Mouse (Mus musculus) limb, embryonic 13.5 days (tissue): Measurements from ENCODE around the gene Tomm20. TPM values are rescaled to one million over a fixed set of nuclear protein-coding genes. Genes with fewer than 3 reads are reported as not detected.

Source experiments
- ATAC-seq: fragments of 200-750 bp; cut with Nextera tagmentation; 2 replicates; pipeline ENCODE4 v1.8.0; 2017; ENCODE audit warnings: low read depth, moderate number of reproducible peaks, moderate TSS enrichment; ENCODE audit not compliant: low FRiP score
- H3K27ac ChIP-seq: fragments of 300-500 bp; sonication (generic); 2 replicates; pipeline ENCODE4 v1.5.1; 2015; ENCODE audit warnings: inconsistent platforms, mild to moderate bottlenecking, moderate library complexity
- H3K27me3 ChIP-seq: fragments of 300-500 bp; sonication (generic); 2 replicates; pipeline ENCODE4 v1.6.1; 2015; ENCODE audit warnings: mild to moderate bottlenecking, inconsistent platforms
- H3K36me3 ChIP-seq: fragments of 300-500 bp; sonication (generic); 2 replicates; pipeline ENCODE4 v1.6.1; 2015; ENCODE audit warnings: inconsistent platforms, mild to moderate bottlenecking, moderate library complexity
- H3K4me1 ChIP-seq: fragments of 300-500 bp; sonication (generic); 2 replicates; pipeline ENCODE4 v1.6.1; 2015; ENCODE audit warnings: inconsistent platforms
- H3K4me2 ChIP-seq: fragments of 300-500 bp; sonication (generic); replicated peaks from 2 replicates; pipeline ENCODE4 v1.6.1; 2015; ENCODE audit warnings: inconsistent platforms, mild to moderate bottlenecking, moderate library complexity
- H3K4me3 ChIP-seq: fragments of 300-500 bp; sonication (generic); 2 replicates; pipeline ENCODE4 v1.5.1; 2015; ENCODE audit warnings: moderate library complexity, mild to moderate bottlenecking, inconsistent platforms
- H3K9ac ChIP-seq: fragments of 300-500 bp; sonication (generic); 2 replicates; pipeline ENCODE4 v1.6.1; 2015; ENCODE audit warnings: mild to moderate bottlenecking, inconsistent platforms
- H3K9me3 ChIP-seq: fragments of 300-500 bp; sonication (generic); 2 replicates; pipeline ENCODE4 v1.6.1; 2016; ENCODE audit warnings: inconsistent platforms
- WGBS: fragments of 180-500 bp; shearing (Covaris S2); methylation state at CpG from one replicate; pipeline ENCODE4 v1.1.7; 2015; 5-methylcytosine and 5-hydroxymethylcytosine counted together
- polyA plus RNA-seq: library from polyadenylated mRNA; unstranded; fragments of >200 nt; fragmentation: Nextera tagmentation; extraction: Ambion mirVana; gene quantifications from 2 replicates; pipeline ENCODE4 v1.2.1, GENCODE M21; 2015

Gene Tomm20
- polyA plus RNA-seq, 1 experiment from 2014 or later, result 214 TPM

GRCm38 (mm10) chr8:126974511-126974910 lies 28.9 kb upstream of the Tomm20 start:
- Histone ChIP-seq H3K4me3 (no peak overlapping the region), H3K4me1 (peaks cover 12% of the 10 kb centered on the region), H3K9me3 (no peaks in the 10 kb centered on the region), H3K36me3 (no peaks in the 10 kb centered on the region), H3K4me2 (no peak overlapping the region), H3K27me3 (peaks cover 11% of the 10 kb centered on the region), H3K9ac (no peak overlapping the region), H3K27ac (no peak overlapping the region)
- no peak for ATAC-seq
- 75% methylated on average over 4 of the region's 4 CpGs for WGBS

GRCm38 (mm10) chr8:126973686-126974265 lies 28.1 kb upstream of the Tomm20 start:
- H3K36me3 ChIP-seq, result peaks cover 5% of the 10 kb centered on the region
- WGBS, result 78% methylated on average over 9 of the region's 9 CpGs
- no peak overlapping the region for H3K9ac ChIP-seq
- peaks cover 7% of the 10 kb centered on the region for H3K4me1 ChIP-seq
- no peak overlapping the region for H3K27ac ChIP-seq
- H3K27me3 ChIP-seq, result peaks cover 11% of the 10 kb centered on the region
- ATAC-seq, result no peak
- no peaks in the 10 kb centered on the region for H3K9me3 ChIP-seq
- no peak overlapping the region for H3K4me2 ChIP-seq
- no peak overlapping the region for H3K4me3 ChIP-seq

- ATAC-seq, result no peak
- no peak overlapping the region for H3K27ac ChIP-seq
- no peaks in the 10 kb centered on the region for H3K9me3 ChIP-seq
- H3K4me1 ChIP-seq, result peaks cover 5% of the 10 kb centered on the region
- H3K9ac ChIP-seq, result no peak overlapping the region
- peaks cover 16% of the 10 kb centered on the region for H3K36me3 ChIP-seq
- H3K4me3 ChIP-seq, result no peak overlapping the region
- peaks cover 8% of the 10 kb centered on the region for H3K27me3 ChIP-seq
- no peak overlapping the region for H3K4me2 ChIP-seq
- WGBS, result 72% methylated on average over 2 of the region's 2 CpGs
Observed at GRCm38 (mm10) chr8:126972649-126973048, 27.0 kb upstream of the Tomm20 start.

- H3K36me3 ChIP-seq, result peaks cover 21% of the 10 kb centered on the region
- no peak overlapping the region for H3K9ac ChIP-seq
- H3K4me2 ChIP-seq, result no peak overlapping the region
- no peak overlapping the region for H3K27ac ChIP-seq
- 64% methylated on average over 2 of the region's 2 CpGs for WGBS
- H3K4me3 ChIP-seq, result no peak overlapping the region
- no peak for ATAC-seq
- peaks cover 5% of the 10 kb centered on the region for H3K4me1 ChIP-seq
- no peaks in the 10 kb centered on the region for H3K9me3 ChIP-seq
- H3K27me3 ChIP-seq, result peaks cover 7% of the 10 kb centered on the region
Observed at GRCm38 (mm10) chr8:126972102-126972501, 26.5 kb upstream of the Tomm20 start.

GRCm38 (mm10) chr8:126971314-126971664 lies 25.6 kb upstream of the Tomm20 start:
- Histone ChIP-seq H3K4me3 (peak overlapping the region; percentile 96), H3K27me3 (peaks cover 1% of the 10 kb centered on the region; the same call in 1 of the 2 replicates), H3K4me2 (peak overlapping the region; percentile 86), H3K9ac (peak overlapping the region; percentile 75), H3K9me3 (no peaks in the 10 kb centered on the region), H3K36me3 (peaks cover 30% of the 10 kb centered on the region), H3K4me1 (peaks cover 5% of the 10 kb centered on the region), H3K27ac (peak overlapping the region; percentile 81)
- 8% methylated on average over 13 of the region's 13 CpGs for WGBS
- ATAC-seq, result no peak; the same call in 1 of the 2 replicates

- Histone ChIP-seq H3K4me3 (peak within 1 kb of the TSS; percentile 96), H3K27me3 (no peaks in the 10 kb centered on the region), H3K9me3 (no peaks in the 10 kb centered on the region), H3K27ac (peak within 1 kb of the TSS; percentile 81), H3K9ac (peak within 1 kb of the TSS; percentile 91), H3K36me3 (peaks cover 34% of the 10 kb centered on the region), H3K4me1 (peaks cover 5% of the 10 kb centered on the region), H3K4me2 (peak within 1 kb of the TSS; percentile 86)
- peak; percentile 97 for ATAC-seq
- under 1% methylated on average over 50 of the region's 50 CpGs for WGBS
Observed at GRCm38 (mm10) chr8:126970579-126971313, 25.1 kb upstream of the Tomm20 start, which contains the start of gene Rbm34. Rbm34 (minus strand) TSS chr8:126971071.

- Histone ChIP-seq H3K4me3 (no peak overlapping the region), H3K4me1 (peaks cover 5% of the 10 kb centered on the region), H3K27ac (no peak overlapping the region), H3K9me3 (no peaks in the 10 kb centered on the region), H3K9ac (no peak overlapping the region), H3K27me3 (no peaks in the 10 kb centered on the region), H3K4me2 (no peak overlapping the region), H3K36me3 (peaks cover 45% of the 10 kb centered on the region)
- 88% methylated on average over 1 of the region's 1 CpGs for WGBS
- ATAC-seq, result no peak
Observed at GRCm38 (mm10) chr8:126969546-126969945, 23.9 kb upstream of the Tomm20 start.

- Histone ChIP-seq H3K36me3 (peaks cover 56% of the 10 kb centered on the region), H3K9me3 (no peaks in the 10 kb centered on the region)
- 95% methylated on average over 6 of the region's 6 CpGs for whole genome bisulfite sequencing
Observed at GRCm38 (mm10) chr8:126968107-126968506, 22.5 kb upstream of the Tomm20 start.

GRCm38 (mm10) chr8:126965246-126965645 lies 19.6 kb upstream of the Tomm20 start:
- H3K9me3 ChIP-seq, result no peaks in the 10 kb centered on the region
- H3K4me3 ChIP-seq, result no peak overlapping the region
- peaks cover 78% of the 10 kb centered on the region for H3K36me3 ChIP-seq
- no peak overlapping the region for H3K9ac ChIP-seq
- ATAC-seq, result no peak
- 80% methylated on average over 6 of the region's 6 CpGs for WGBS
- H3K4me1 ChIP-seq, result peaks cover 4% of the 10 kb centered on the region
- no peak overlapping the region for H3K27ac ChIP-seq
- H3K27me3 ChIP-seq, result no peaks in the 10 kb centered on the region
- no peak overlapping the region for H3K4me2 ChIP-seq

More at GRCm38 (mm10) chr8:126968107-126968506, 22.5 kb upstream of the Tomm20 start:
- no peak overlapping the region for H3K4me2 ChIP-seq
- H3K4me1 ChIP-seq, result peaks cover 5% of the 10 kb centered on the region
- no peak overlapping the region for H3K27ac ChIP-seq
- no peak overlapping the region for H3K9ac ChIP-seq
- no peaks in the 10 kb centered on the region for H3K27me3 ChIP-seq
- ATAC-seq, result no peak
- H3K4me3 ChIP-seq, result no peak overlapping the region

- WGBS, result 92% methylated on average over 1 of the region's 1 CpGs
Observed at GRCm38 (mm10) chr8:126962871-126963270, 17.2 kb upstream of the Tomm20 start.

GRCm38 (mm10) chr8:126961516-126961915 lies 15.9 kb upstream of the Tomm20 start:
- Histone ChIP-seq H3K4me3 (no peak overlapping the region), H3K4me2 (no peak overlapping the region), H3K27ac (no peak overlapping the region), H3K36me3 (peaks cover 79% of the 10 kb centered on the region), H3K27me3 (no peaks in the 10 kb centered on the region), H3K9ac (no peak overlapping the region), H3K9me3 (no peaks in the 10 kb centered on the region), H3K4me1 (no peaks in the 10 kb centered on the region)
- 96% methylated on average over 3 of the region's 3 CpGs for WGBS
- no peak for ATAC-seq

More at GRCm38 (mm10) chr8:126962871-126963270, 17.2 kb upstream of the Tomm20 start:
- H3K27me3 ChIP-seq, result no peaks in the 10 kb centered on the region
- H3K4me3 ChIP-seq, result no peak overlapping the region
- no peaks in the 10 kb centered on the region for H3K4me1 ChIP-seq
- peaks cover 79% of the 10 kb centered on the region for H3K36me3 ChIP-seq
- H3K4me2 ChIP-seq, result no peak overlapping the region
- no peak overlapping the region for H3K27ac ChIP-seq
- no peaks in the 10 kb centered on the region for H3K9me3 ChIP-seq
- no peak for ATAC-seq
- H3K9ac ChIP-seq, result no peak overlapping the region

GRCm38 (mm10) chr8:126951900-126952636 lies 6.4 kb upstream of the Tomm20 start:
- Histone ChIP-seq H3K4me3 (no peak overlapping the region), H3K9ac (no peak overlapping the region), H3K4me2 (no peak overlapping the region), H3K9me3 (no peaks in the 10 kb centered on the region), H3K4me1 (no peaks in the 10 kb centered on the region), H3K27me3 (no peaks in the 10 kb centered on the region), H3K27ac (no peak overlapping the region), H3K36me3 (peaks cover 80% of the 10 kb centered on the region)
- ATAC-seq, result no peak
- 84% methylated on average over 11 of the region's 11 CpGs for WGBS
